Mouse (Mus musculus): ENCODE results near the gene Sass6. TPM values are rescaled to one million over a fixed set of nuclear protein-coding genes. Genes with fewer than 3 reads are reported as not detected.

The Sass6 gene
- polyA plus RNA-seq, 1 experiment from 2014 or later, result 18.5 TPM

GRCm38 (mm10) chr3:116634091-116634490, 39.3 kb downstream of the Sass6 start:
- H3K4me3 ChIP-seq (replicated peaks), result no peak overlapping the region
- no peak overlapping the region for H3K9ac ChIP-seq
- no peaks in the 10 kb centered on the region for H3K4me1 ChIP-seq (replicated peaks)
- H3K9me3 ChIP-seq (replicated peaks), result no peaks in the 10 kb centered on the region
- no peak overlapping the region for H3K4me2 ChIP-seq
- H3K36me3 ChIP-seq (replicated peaks), result peaks cover 90% of the 10 kb centered on the region
- WGBS (ENCODE audit: insufficient replicate concordance), result 65% methylated on average over 3 of the region's 3 CpGs
- ATAC-seq (ENCODE audit: insufficient read depth), result no peak
- H3K27ac ChIP-seq (replicated peaks), result peak overlapping the region; percentile 31; the same call in 1 of the 2 replicates
- H3K27me3 ChIP-seq, result no peaks in the 10 kb centered on the region

GRCm38 (mm10) chr3:116634853-116635252, 40.1 kb downstream of the Sass6 start:
- Histone ChIP-seq H3K27me3 (no peaks in the 10 kb centered on the region), H3K27ac (replicated peaks) (no peak overlapping the region), H3K4me3 (replicated peaks) (no peak overlapping the region), H3K9me3 (replicated peaks) (no peaks in the 10 kb centered on the region), H3K4me2 (no peak overlapping the region), H3K9ac (no peak overlapping the region), H3K4me1 (replicated peaks) (0 out of 2 replicates have a peak, but pooled peaks cover under 1% of the 10 kb centered on the region), H3K36me3 (replicated peaks) (peaks cover 92% of the 10 kb centered on the region)
- WGBS (ENCODE audit: insufficient replicate concordance), result 78% methylated on average over 8 of the region's 8 CpGs
- ATAC-seq (ENCODE audit: insufficient read depth), result 0 out of 2 replicates have a peak, but pooled peaks have one; percentile 12

GRCm38 (mm10) chr3:116635799-116636198, 41.0 kb downstream of the Sass6 start:
- Histone ChIP-seq H3K27me3 (no peaks in the 10 kb centered on the region), H3K4me1 (replicated peaks) (0 out of 2 replicates have a peak, but pooled peaks cover 4% of the 10 kb centered on the region), H3K9me3 (replicated peaks) (no peaks in the 10 kb centered on the region), H3K4me2 (no peak overlapping the region), H3K9ac (no peak overlapping the region), H3K4me3 (replicated peaks) (no peak overlapping the region), H3K36me3 (replicated peaks) (peaks cover 92% of the 10 kb centered on the region), H3K27ac (replicated peaks) (no peak overlapping the region)
- ATAC-seq (ENCODE audit: insufficient read depth), result no peak
- WGBS (ENCODE audit: insufficient replicate concordance), result 70% methylated on average over 5 of the region's 5 CpGs

GRCm38 (mm10) chr3:116637693-116638476, 43.1 kb downstream of the Sass6 start:
- Histone ChIP-seq H3K9me3 (replicated peaks) (no peaks in the 10 kb centered on the region), H3K4me2 (no peak overlapping the region), H3K4me1 (replicated peaks) (0 out of 2 replicates have a peak, but pooled peaks cover 8% of the 10 kb centered on the region), H3K27me3 (no peaks in the 10 kb centered on the region), H3K27ac (replicated peaks) (no peak overlapping the region), H3K36me3 (replicated peaks) (peaks cover 92% of the 10 kb centered on the region), H3K4me3 (replicated peaks) (no peak overlapping the region), H3K9ac (no peak overlapping the region)
- 76% methylated on average over 9 of the region's 9 CpGs for WGBS (ENCODE audit: insufficient replicate concordance)
- no peak for ATAC-seq (ENCODE audit: insufficient read depth)

GRCm38 (mm10) chr3:116638572-116638971, 43.8 kb downstream of the Sass6 start:
- Histone ChIP-seq H3K9ac (no peak overlapping the region), H3K36me3 (replicated peaks) (peaks cover 94% of the 10 kb centered on the region), H3K9me3 (replicated peaks) (no peaks in the 10 kb centered on the region), H3K4me1 (replicated peaks) (0 out of 2 replicates have a peak, but pooled peaks cover 8% of the 10 kb centered on the region), H3K4me2 (no peak overlapping the region), H3K4me3 (replicated peaks) (no peak overlapping the region), H3K27ac (replicated peaks) (no peak overlapping the region), H3K27me3 (no peaks in the 10 kb centered on the region)
- 88% methylated on average over 7 of the region's 7 CpGs for WGBS (ENCODE audit: insufficient replicate concordance)
- ATAC-seq (ENCODE audit: insufficient read depth), result no peak

- peaks cover 91% of the 10 kb centered on the region for H3K36me3 ChIP-seq (replicated peaks)
- H3K4me1 ChIP-seq (replicated peaks), result 0 out of 2 replicates have a peak, but pooled peaks cover 8% of the 10 kb centered on the region
- peak; percentile 66; the same call in 1 of the 2 replicates for ATAC-seq (ENCODE audit: insufficient read depth)
- no peaks in the 10 kb centered on the region for H3K9me3 ChIP-seq (replicated peaks)
- WGBS (ENCODE audit: insufficient replicate concordance), result 39% methylated on average over 1 of the region's 1 CpGs
- no peak overlapping the region for H3K27ac ChIP-seq (replicated peaks)
- no peak overlapping the region for H3K4me2 ChIP-seq
- no peak overlapping the region for H3K9ac ChIP-seq
- no peaks in the 10 kb centered on the region for H3K27me3 ChIP-seq
- H3K4me3 ChIP-seq (replicated peaks), result no peak overlapping the region
Measured at GRCm38 (mm10) chr3:116640024-116640423, 45.2 kb downstream of the Sass6 start.

GRCm38 (mm10) chr3:116641811-116642371, 47.1 kb downstream of the Sass6 start:
- ATAC-seq (ENCODE audit: insufficient read depth), result no peak
- H3K4me1 ChIP-seq (replicated peaks), result 0 out of 2 replicates have a peak, but pooled peaks cover 8% of the 10 kb centered on the region
- no peak overlapping the region for H3K9ac ChIP-seq
- no peaks in the 10 kb centered on the region for H3K9me3 ChIP-seq (replicated peaks)
- WGBS (ENCODE audit: insufficient replicate concordance), result 83% methylated on average over 6 of the region's 6 CpGs
- H3K27me3 ChIP-seq, result no peaks in the 10 kb centered on the region
- no peak overlapping the region for H3K4me3 ChIP-seq (replicated peaks)
- H3K4me2 ChIP-seq, result no peak overlapping the region
- H3K27ac ChIP-seq (replicated peaks), result no peak overlapping the region
- peaks cover 92% of the 10 kb centered on the region for H3K36me3 ChIP-seq (replicated peaks)

- H3K27ac ChIP-seq (replicated peaks), result no peak overlapping the region
- 54% methylated on average over 2 of the region's 2 CpGs for whole genome bisulfite sequencing (ENCODE audit: insufficient replicate concordance)
- no peak overlapping the region for H3K9ac ChIP-seq
- 0 out of 2 replicates have a peak, but pooled peaks cover 8% of the 10 kb centered on the region for H3K4me1 ChIP-seq (replicated peaks)
- ATAC-seq (ENCODE audit: insufficient read depth), result peak; percentile 14; the same call in 1 of the 2 replicates
- no peak overlapping the region for H3K4me3 ChIP-seq (replicated peaks)
- no peaks in the 10 kb centered on the region for H3K9me3 ChIP-seq (replicated peaks)
- no peak overlapping the region for H3K4me2 ChIP-seq
- no peaks in the 10 kb centered on the region for H3K27me3 ChIP-seq
- peaks cover 92% of the 10 kb centered on the region for H3K36me3 ChIP-seq (replicated peaks)
Measured at GRCm38 (mm10) chr3:116642373-116642772, 47.6 kb downstream of the Sass6 start.

GRCm38 (mm10) chr3:116646387-116646786, 51.6 kb downstream of the Sass6 start:
- Histone ChIP-seq H3K4me1 (replicated peaks) (peaks cover 17% of the 10 kb centered on the region), H3K4me3 (replicated peaks) (no peak overlapping the region), H3K36me3 (replicated peaks) (peaks cover 75% of the 10 kb centered on the region), H3K27ac (replicated peaks) (no peak overlapping the region), H3K4me2 (no peak overlapping the region), H3K9ac (no peak overlapping the region), H3K27me3 (no peaks in the 10 kb centered on the region), H3K9me3 (replicated peaks) (no peaks in the 10 kb centered on the region)
- ATAC-seq (ENCODE audit: insufficient read depth), result no peak
- WGBS (ENCODE audit: insufficient replicate concordance), result 75% methylated on average over 1 of the region's 1 CpGs

- ATAC-seq (ENCODE audit: insufficient read depth), result no peak
- peaks cover 55% of the 10 kb centered on the region for H3K36me3 ChIP-seq (replicated peaks)
- H3K27me3 ChIP-seq, result no peaks in the 10 kb centered on the region
- H3K4me1 ChIP-seq (replicated peaks), result peaks cover 31% of the 10 kb centered on the region
- 80% methylated on average over 7 of the region's 7 CpGs for WGBS (ENCODE audit: insufficient replicate concordance)
- H3K9me3 ChIP-seq (replicated peaks), result no peaks in the 10 kb centered on the region
- H3K27ac ChIP-seq (replicated peaks), result 0 out of 2 replicates have a peak overlapping the region, but pooled peaks have one; percentile 33
- no peak overlapping the region for H3K9ac ChIP-seq
- no peak overlapping the region for H3K4me3 ChIP-seq (replicated peaks)
- H3K4me2 ChIP-seq, result no peak overlapping the region
Measured at GRCm38 (mm10) chr3:116648805-116649204, 54.0 kb downstream of the Sass6 start.

- Histone ChIP-seq H3K27me3 (no peaks in the 10 kb centered on the region), H3K4me1 (replicated peaks) (peaks cover 35% of the 10 kb centered on the region), H3K4me2 (no peak overlapping the region), H3K4me3 (replicated peaks) (no peak overlapping the region), H3K9ac (no peak overlapping the region), H3K27ac (replicated peaks) (no peak overlapping the region), H3K9me3 (replicated peaks) (no peaks in the 10 kb centered on the region), H3K36me3 (replicated peaks) (peaks cover 39% of the 10 kb centered on the region)
- 87% methylated on average over 9 of the region's 9 CpGs for WGBS (ENCODE audit: insufficient replicate concordance)
- ATAC-seq (ENCODE audit: insufficient read depth), result no peak
Measured at GRCm38 (mm10) chr3:116650698-116651097, 55.9 kb downstream of the Sass6 start.

Data from liver, embryonic 15.5 days (tissue).